Comparison of ENCODE assay signal across 1 mouse cellular context in the genomic region with DNA sequence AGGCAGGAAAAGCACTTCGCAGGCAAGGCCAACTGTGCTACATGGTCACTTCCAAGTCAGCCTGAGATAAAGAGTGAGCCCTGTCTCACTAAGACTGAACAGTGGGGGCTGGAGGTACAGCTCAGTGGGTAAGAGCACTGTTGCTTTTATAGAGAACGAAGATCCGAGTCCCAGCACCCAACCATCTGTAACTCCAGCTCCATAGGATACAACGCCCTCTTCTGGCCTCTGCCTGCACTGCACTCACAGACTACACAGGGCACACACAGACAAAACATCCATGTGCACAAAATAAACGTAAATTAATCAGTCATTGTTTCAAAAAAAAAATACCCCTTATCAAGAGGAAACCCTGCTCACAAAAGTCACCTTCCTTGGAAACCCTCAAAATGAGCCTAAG.
TF ChIP-seq lines count a peak whose summit lies in the region.

No protein-coding gene starts in this region.

TF ChIP-seq in ES-E14, 5 proteins besides CTCF, POLR2A, EP300 and RAD21:
- no peak for TF ChIP-seq HCFC1 (IDR thresholded peaks at IDR 0.05; ENCODE audit: borderline replicate concordance, insufficient read depth, low read length)
- TF ChIP-seq MAFK (IDR thresholded peaks at IDR 0.05; ENCODE audit: insufficient read depth, low read depth, low read length), result no peak
- no peak for TF ChIP-seq CHD2 (IDR thresholded peaks at IDR 0.05; ENCODE audit: low read depth, low read length)
- TF ChIP-seq ZNF384 (IDR thresholded peaks at IDR 0.05; ENCODE audit: low read depth, low read length), result no peak
- no peak for TF ChIP-seq ZC3H11A (IDR thresholded peaks at IDR 0.05; ENCODE audit: borderline replicate concordance, low read depth, low read length)
TF ChIP-seq in ES-E14: peak in this region for 0.
